Mouse (Mus musculus): ENCODE measurements around the gene Nfib.

- TF ChIP-seq POLR2A (IDR thresholded peaks at IDR 0.05; ENCODE audit: insufficient read length, low read depth) (no peak), USF1 (IDR thresholded peaks at IDR 0.05; ENCODE audit: low read depth) (no peak), E2F4 (IDR thresholded peaks at IDR 0.05; ENCODE audit: insufficient read depth) (no peak), MAX (IDR thresholded peaks at IDR 0.05; ENCODE audit: low read depth) (no peak), POLR2AphosphoS2 (IDR thresholded peaks at IDR 0.05; ENCODE audit: insufficient read length, low read depth) (no peak), SRF (IDR thresholded peaks at IDR 0.05; ENCODE audit: control insufficient read depth, insufficient read length, low read depth) (no peak)
These were observed 209.2 kb downstream of the Nfib start for GRCm38 (mm10) chr4:82496383-82496782.

Measured in myocyte (in vitro differentiated cells).